Mouse (Mus musculus): ENCODE data around the gene Siah2.

DNA sequence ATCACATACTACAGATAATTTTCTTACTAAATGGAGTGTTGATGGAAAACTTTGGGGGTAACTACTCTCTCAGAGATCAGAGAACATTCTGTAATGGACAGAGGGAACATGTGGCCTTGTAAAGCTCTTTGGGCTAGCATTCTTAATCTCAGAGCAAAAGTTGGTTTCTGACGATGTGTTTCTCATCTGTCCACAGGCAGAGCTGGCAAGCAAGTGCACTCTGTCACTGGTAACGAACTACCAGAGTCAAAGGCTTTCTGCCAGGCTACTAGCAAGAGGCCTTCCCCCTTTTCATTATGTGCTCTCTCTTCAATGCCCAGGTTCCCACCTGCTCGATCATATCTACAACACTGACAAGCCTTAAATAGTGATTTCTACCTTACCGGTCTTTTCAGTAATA, 9.9 kb downstream of the Siah2 start:
- TF ChIP-seq MYOG (IDR thresholded peaks at IDR 0.05; ENCODE audit: control insufficient read depth in 1 of 3, insufficient read depth in 1 of 3, insufficient read length in 2 of 3, low read depth in 2 of 3) (no peak), POLR2AphosphoS2 (IDR thresholded peaks at IDR 0.05; ENCODE audit: insufficient read length, low read depth) (no peak), USF1 (IDR thresholded peaks at IDR 0.05; ENCODE audit: low read depth) (no peak), MAX (IDR thresholded peaks at IDR 0.05; ENCODE audit: low read depth) (no peak), MYOD1 (IDR thresholded peaks at IDR 0.05; ENCODE audit: control insufficient read depth in 1 of 3, insufficient read length in 2 of 3, low read depth in 2 of 3) (no peak), POLR2A (IDR thresholded peaks at IDR 0.05; ENCODE audit: insufficient read length, low read depth) (no peak), TCF12 (IDR thresholded peaks at IDR 0.05; ENCODE audit: insufficient read depth, poor library complexity, severe bottlenecking) (no peak), E2F4 (IDR thresholded peaks at IDR 0.05; ENCODE audit: insufficient read depth) (no peak)

All from myocyte (in vitro differentiated cells).